Mouse (Mus musculus) 416B (cell line): ENCODE results near the gene Ndufaf8.

Source experiments
- DNase-seq: peaks from one replicate; pipeline ENCODE4 v3.0.0; 2011; ENCODE audit warnings: low read depth

Gene Ndufaf8

GRCm38 (mm10) chr11:120098588-120099511 lies at the start of gene Ndufaf8, which contains the start of gene Tepsin:
Gene Ndufaf8, plus strand, starts transcription at chr11:120098928.
Gene Tepsin, minus strand, starts transcription at chr11:120098731.
- peak; percentile 99 for DNase-seq

GRCm38 (mm10) chr11:120049067-120049466 lies 49.7 kb upstream of the Ndufaf8 start:
- no peak for DNase-seq

GRCm38 (mm10) chr11:120051124-120051811 lies 47.5 kb upstream of the Ndufaf8 start:
- DNase-seq = peak; percentile 60

GRCm38 (mm10) chr11:120052274-120052673 lies 46.5 kb upstream of the Ndufaf8 start:
- DNase-seq = no peak

GRCm38 (mm10) chr11:120053846-120054245 lies 44.9 kb upstream of the Ndufaf8 start:
- DNase-seq = no peak

- DNase-seq = no peak
Observed at GRCm38 (mm10) chr11:120055953-120056732, 42.6 kb upstream of the Ndufaf8 start.

GRCm38 (mm10) chr11:120060634-120061033 lies 38.1 kb upstream of the Ndufaf8 start:
- no peak for DNase-seq

- no peak for DNase-seq
Observed at GRCm38 (mm10) chr11:120063326-120063725, 35.4 kb upstream of the Ndufaf8 start.

GRCm38 (mm10) chr11:120064006-120064667 lies 34.6 kb upstream of the Ndufaf8 start:
- DNase-seq = peak; percentile 45

GRCm38 (mm10) chr11:120064668-120065040 lies 34.1 kb upstream of the Ndufaf8 start:
- DNase-seq = no peak

- DNase-seq = peak; percentile 33
Observed at GRCm38 (mm10) chr11:120065291-120065690, 33.4 kb upstream of the Ndufaf8 start.

- DNase-seq = no peak
Observed at GRCm38 (mm10) chr11:120067834-120068233, 30.9 kb upstream of the Ndufaf8 start.

- DNase-seq = no peak
Observed at GRCm38 (mm10) chr11:120069261-120069660, 29.5 kb upstream of the Ndufaf8 start.

GRCm38 (mm10) chr11:120070286-120070930 lies 28.3 kb upstream of the Ndufaf8 start:
- no peak for DNase-seq

GRCm38 (mm10) chr11:120071065-120071464 lies 27.7 kb upstream of the Ndufaf8 start:
- no peak for DNase-seq

- DNase-seq = no peak
Observed at GRCm38 (mm10) chr11:120071731-120072320, 26.9 kb upstream of the Ndufaf8 start.

- no peak for DNase-seq
Observed at GRCm38 (mm10) chr11:120072986-120073647, 25.6 kb upstream of the Ndufaf8 start.

GRCm38 (mm10) chr11:120076191-120076590 lies 22.5 kb upstream of the Ndufaf8 start:
- no peak for DNase-seq

- no peak for DNase-seq
Observed at GRCm38 (mm10) chr11:120080282-120080681, 18.4 kb upstream of the Ndufaf8 start.
